Mouse (Mus musculus) megakaryocyte, embryonic 14.5 days (primary cell): ENCODE measurements at regions not wholly inside any gene's neighbourhood (a gene's known extent, or its start where the extent isn't known, plus 50 kb on each side); places are given as distances from the start of the nearest gene placed in this dataset.

Experiments
- H3K27me3 ChIP-seq: replicated peaks from 2 replicates; pipeline ENCODE3; 2012; ENCODE audit warnings: inconsistent platforms
- H3K36me3 ChIP-seq: replicated peaks from 2 replicates; pipeline ENCODE3; 2012; ENCODE audit warnings: low read length, inconsistent platforms, mixed read lengths
- H3K4me1 ChIP-seq: 2 replicates; pipeline ENCODE4 v1.6.1; 2012; ENCODE audit warnings: inconsistent platforms
- H3K4me3 ChIP-seq: replicated peaks from 2 replicates; pipeline ENCODE3; 2012; ENCODE audit warnings: moderate library complexity, mild to moderate bottlenecking, inconsistent platforms
- H3K9me3 ChIP-seq: 2 replicates; pipeline ENCODE4 v1.6.1; 2012; ENCODE audit warnings: inconsistent platforms
- FLI1 ChIP-seq: IDR thresholded peaks from 2 replicates; pipeline ENCODE4 v1.6.1; 2012; ENCODE audit warnings: low read length, inconsistent platforms, mixed read lengths
- GATA1 ChIP-seq: IDR thresholded peaks from 3 replicates; pipeline ENCODE4 v1.6.1; 2012; ENCODE audit warnings: mixed read lengths, low read length, inconsistent platforms, borderline replicate concordance

- TF ChIP-seq GATA1: no peak
- no peak for TF ChIP-seq FLI1
- H3K9me3 ChIP-seq: 0 out of 2 replicates have a peak, but pooled peaks cover 10% of the 10 kb centered on the region
- no peaks in the 10 kb centered on the region for H3K36me3 ChIP-seq
- no peaks in the 10 kb centered on the region for H3K4me1 ChIP-seq
- no peak overlapping the region for H3K4me3 ChIP-seq
- no peaks in the 10 kb centered on the region for H3K27me3 ChIP-seq
Measured at GRCm38 (mm10) chr10:96685991-96686601, 69.3 kb downstream of the Btg1 start.

GRCm38 (mm10) chr10:96686659-96687440 lies 70.0 kb downstream of the Btg1 start:
- Histone ChIP-seq H3K4me1 (no peaks in the 10 kb centered on the region), H3K27me3 (no peaks in the 10 kb centered on the region), H3K4me3 (no peak overlapping the region), H3K9me3 (0 out of 2 replicates have a peak, but pooled peaks cover 10% of the 10 kb centered on the region), H3K36me3 (no peaks in the 10 kb centered on the region)
- TF ChIP-seq GATA1 (no peak), FLI1 (no peak)

GRCm38 (mm10) chr10:96687441-96687772 lies 70.6 kb downstream of the Btg1 start:
- TF ChIP-seq FLI1: no peak
- no peak for TF ChIP-seq GATA1
- H3K36me3 ChIP-seq: no peaks in the 10 kb centered on the region

GRCm38 (mm10) chr10:96689976-96690867 lies 73.4 kb downstream of the Btg1 start:
- Histone ChIP-seq H3K9me3 (no peaks in the 10 kb centered on the region), H3K4me3 (no peak overlapping the region), H3K4me1 (no peaks in the 10 kb centered on the region), H3K36me3 (no peaks in the 10 kb centered on the region), H3K27me3 (no peaks in the 10 kb centered on the region)
- TF ChIP-seq GATA1 (no peak), FLI1 (no peak)

More at GRCm38 (mm10) chr10:96687441-96687772, 70.6 kb downstream of the Btg1 start:
- Histone ChIP-seq H3K4me1 (no peaks in the 10 kb centered on the region), H3K27me3 (no peaks in the 10 kb centered on the region), H3K9me3 (0 out of 2 replicates have a peak, but pooled peaks cover 10% of the 10 kb centered on the region), H3K4me3 (no peak overlapping the region)

GRCm38 (mm10) chr10:96690868-96691302 lies 74.1 kb downstream of the Btg1 start:
- Histone ChIP-seq H3K36me3 (no peaks in the 10 kb centered on the region), H3K9me3 (no peaks in the 10 kb centered on the region), H3K4me3 (no peak overlapping the region), H3K4me1 (no peaks in the 10 kb centered on the region), H3K27me3 (no peaks in the 10 kb centered on the region)
- no peak for TF ChIP-seq GATA1
- TF ChIP-seq FLI1: no peak

GRCm38 (mm10) chr10:96691319-96691870 lies 74.6 kb downstream of the Btg1 start:
- Histone ChIP-seq H3K4me3 (no peak overlapping the region), H3K36me3 (no peaks in the 10 kb centered on the region), H3K27me3 (no peaks in the 10 kb centered on the region), H3K9me3 (0 out of 2 replicates have a peak, but pooled peaks cover 2% of the 10 kb centered on the region), H3K4me1 (no peaks in the 10 kb centered on the region)
- no peak for TF ChIP-seq GATA1

- Histone ChIP-seq H3K27me3 (no peaks in the 10 kb centered on the region), H3K4me1 (no peaks in the 10 kb centered on the region), H3K36me3 (no peaks in the 10 kb centered on the region), H3K9me3 (peaks cover 4% of the 10 kb centered on the region; the same call in 1 of the 2 replicates), H3K4me3 (no peak overlapping the region)
- no peak for TF ChIP-seq GATA1
- no peak for TF ChIP-seq FLI1
Measured at GRCm38 (mm10) chr10:96692821-96693220, 76.0 kb downstream of the Btg1 start.

GRCm38 (mm10) chr10:96693766-96694165 lies 77.0 kb downstream of the Btg1 start:
- H3K9me3 ChIP-seq: peaks cover 4% of the 10 kb centered on the region; the same call in 1 of the 2 replicates
- H3K4me3 ChIP-seq: no peak overlapping the region
- TF ChIP-seq GATA1: no peak
- TF ChIP-seq FLI1: no peak
- H3K4me1 ChIP-seq: no peaks in the 10 kb centered on the region
- H3K36me3 ChIP-seq: no peaks in the 10 kb centered on the region
- no peaks in the 10 kb centered on the region for H3K27me3 ChIP-seq

GRCm38 (mm10) chr10:96696571-96696970 lies 79.8 kb downstream of the Btg1 start:
- Histone ChIP-seq H3K9me3 (peaks cover 9% of the 10 kb centered on the region; the same call in 1 of the 2 replicates), H3K4me3 (no peak overlapping the region), H3K36me3 (no peaks in the 10 kb centered on the region), H3K27me3 (no peaks in the 10 kb centered on the region), H3K4me1 (no peaks in the 10 kb centered on the region)
- TF ChIP-seq FLI1 (no peak), GATA1 (no peak)

- peaks cover 9% of the 10 kb centered on the region; the same call in 1 of the 2 replicates for H3K9me3 ChIP-seq
- no peaks in the 10 kb centered on the region for H3K27me3 ChIP-seq
- no peaks in the 10 kb centered on the region for H3K4me1 ChIP-seq
- no peak overlapping the region for H3K4me3 ChIP-seq
- TF ChIP-seq GATA1 (no peak), FLI1 (no peak)
- H3K36me3 ChIP-seq: no peaks in the 10 kb centered on the region
Measured at GRCm38 (mm10) chr10:96697781-96698180, 81.0 kb downstream of the Btg1 start.
